Mouse (Mus musculus) hindbrain, embryonic 14.5 days (tissue): ENCODE results near the gene Mroh9. TPM values are rescaled to one million over a fixed set of nuclear protein-coding genes. Genes with fewer than 3 reads are reported as not detected.

Experiments used
- ATAC-seq: fragments of 200-750 bp; cut with Nextera tagmentation; 2 replicates; pipeline ENCODE4 v1.8.0; 2017; ENCODE audit warnings: moderate number of reproducible peaks, mild to moderate bottlenecking, moderate TSS enrichment, moderate library complexity; ENCODE audit not compliant: low FRiP score
- DNase-seq: peaks from one replicate; pipeline ENCODE4 v3.0.0-alpha.2; 2015; ENCODE audit warnings: low spot score
- H3K27ac ChIP-seq: fragments of 300-500 bp; sonication (generic); 2 replicates; pipeline ENCODE4 v1.5.1; 2014; ENCODE audit warnings: mild to moderate bottlenecking, moderate library complexity
- H3K27me3 ChIP-seq: fragments of 300-500 bp; sonication (generic); 2 replicates; pipeline ENCODE4 v1.6.1; 2014; ENCODE audit warnings: mild to moderate bottlenecking, low read length, mixed read lengths; ENCODE audit not compliant: control insufficient read depth, insufficient read depth
- H3K36me3 ChIP-seq: fragments of 300-500 bp; sonication (generic); replicated peaks from 2 replicates; pipeline ENCODE4 v1.6.1; 2014; ENCODE audit not compliant: control insufficient read depth, insufficient read depth
- H3K4me1 ChIP-seq: fragments of 300-500 bp; sonication (generic); replicated peaks from 2 replicates; pipeline ENCODE4 v1.6.1; 2014; ENCODE audit warnings: antibody characterized with exemption, low read length, mixed read lengths; ENCODE audit not compliant: control insufficient read depth, insufficient read depth
- H3K4me2 ChIP-seq: fragments of 300-500 bp; sonication (generic); replicated peaks from 2 replicates; pipeline ENCODE4 v1.6.1; 2014; ENCODE audit warnings: mild to moderate bottlenecking, moderate library complexity
- H3K4me3 ChIP-seq: fragments of 300-500 bp; sonication (generic); replicated peaks from 2 replicates; pipeline ENCODE4 v1.5.1; 2014; ENCODE audit warnings: mild to moderate bottlenecking, low read length
- H3K9ac ChIP-seq: fragments of 300-500 bp; sonication (generic); 2 replicates; pipeline ENCODE4 v1.6.1; 2014
- H3K9me3 ChIP-seq: fragments of 300-500 bp; sonication (generic); 2 replicates; pipeline ENCODE4 v1.6.1; 2016; ENCODE audit warnings: low read length; ENCODE audit not compliant: control insufficient read depth
- WGBS: fragments of 180-500 bp; shearing (Covaris S2); extraction: QIAGEN DNeasy Blood & Tissue Kit; methylation state at CpG from one replicate; pipeline ENCODE4 v1.1.7; 2014; 5-methylcytosine and 5-hydroxymethylcytosine counted together
- polyA plus RNA-seq: library from polyadenylated mRNA; unstranded; fragments of >200 nt; fragmentation: Nextera tagmentation; extraction: Ambion mirVana; gene quantifications from 2 replicates; pipeline ENCODE4 v1.2.1, GENCODE M21; 2014

Gene Mroh9
- polyA plus RNA-seq, 1 experiment from 2014 or later, result not detected

- no peak for ATAC-seq
- Histone ChIP-seq H3K4me3 (no peak overlapping the region), H3K27ac (no peak overlapping the region), H3K9ac (no peak overlapping the region), H3K9me3 (no peaks in the 10 kb centered on the region), H3K27me3 (no peaks in the 10 kb centered on the region), H3K4me2 (no peak overlapping the region), H3K4me1 (no peaks in the 10 kb centered on the region), H3K36me3 (no peaks in the 10 kb centered on the region)
- DNase-seq, result no peak
- WGBS, result 95% methylated on average over 3 of the region's 3 CpGs
Measured at GRCm38 (mm10) chr1:162987546-162987945, 97.9 kb downstream of the Mroh9 start.

GRCm38 (mm10) chr1:162986777-162987176 is 98.7 kb downstream of the Mroh9 start:
- Histone ChIP-seq H3K27me3 (no peaks in the 10 kb centered on the region), H3K9ac (no peak overlapping the region), H3K4me3 (no peak overlapping the region), H3K9me3 (no peaks in the 10 kb centered on the region), H3K4me1 (no peaks in the 10 kb centered on the region), H3K36me3 (no peaks in the 10 kb centered on the region), H3K27ac (no peak overlapping the region), H3K4me2 (no peak overlapping the region)
- no peak for ATAC-seq
- 88% methylated on average over 1 of the region's 1 CpGs for WGBS
- no peak for DNase-seq

DNA sequence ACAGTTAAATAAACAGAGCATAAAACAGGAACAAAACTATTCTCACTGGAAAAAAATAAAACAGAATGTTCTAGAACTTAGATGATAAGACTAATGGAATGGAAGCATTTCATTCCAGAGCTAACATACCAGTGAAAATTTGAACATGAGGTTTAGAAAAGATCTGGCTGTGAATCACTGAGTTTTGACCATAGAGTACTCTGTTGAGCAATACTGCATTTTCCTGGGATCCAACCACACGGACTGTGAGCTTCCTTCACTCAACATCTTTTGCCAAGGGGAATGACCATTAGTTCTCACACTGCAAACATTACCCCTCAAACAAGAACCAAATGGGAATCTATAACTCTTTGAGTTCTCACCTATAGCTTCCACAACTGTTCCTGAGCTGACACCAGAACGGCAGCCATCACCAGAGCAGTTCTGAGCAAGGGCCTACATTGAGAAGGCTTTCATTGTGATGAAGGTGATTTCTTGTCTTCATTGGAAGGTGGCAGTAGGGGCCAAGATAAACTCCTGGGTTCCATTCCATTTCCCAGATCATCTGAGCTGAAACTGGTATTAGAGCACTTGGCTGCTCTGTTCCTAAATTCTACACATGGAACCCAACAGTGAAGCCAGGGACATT is 99.2 kb downstream of the Mroh9 start:
- Histone ChIP-seq H3K4me1 (no peaks in the 10 kb centered on the region), H3K27ac (no peak overlapping the region), H3K4me3 (no peak overlapping the region), H3K4me2 (no peak overlapping the region), H3K27me3 (no peaks in the 10 kb centered on the region), H3K9me3 (no peaks in the 10 kb centered on the region), H3K9ac (no peak overlapping the region), H3K36me3 (no peaks in the 10 kb centered on the region)
- DNase-seq (no peak), ATAC-seq (no peak)
- 96% methylated on average over 2 of the region's 2 CpGs for WGBS

- Histone ChIP-seq H3K9ac (no peak within 1 kb of the TSS), H3K9me3 (no peaks in the 10 kb centered on the region), H3K4me2 (no peak within 1 kb of the TSS), H3K4me3 (no peak within 1 kb of the TSS), H3K36me3 (no peaks in the 10 kb centered on the region), H3K27ac (no peak within 1 kb of the TSS), H3K27me3 (no peaks in the 10 kb centered on the region), H3K4me1 (no peaks in the 10 kb centered on the region)
- WGBS, result 94% methylated on average over 1 of the region's 1 CpGs
- DNase-seq, result no peak
- no peak for ATAC-seq
Measured at GRCm38 (mm10) chr1:162984428-162984827, 101.0 kb downstream of the Mroh9 start, which contains the start of gene Fmo3. Fmo3 (minus strand) TSS chr1:162984528.

Other genes starting within 250 kb of the Mroh9 start
- 35.6 and 36.6 TPM in 2 replicates for gene Fmo1, start 219.1 kb downstream of the Mroh9 start, polyA plus RNA-seq
- 0.12 and 0.26 TPM in 2 replicates for gene Fmo2, start 186.9 kb downstream of the Mroh9 start, polyA plus RNA-seq
- gene Fmo6, start 148.2 kb downstream of the Mroh9 start, polyA plus RNA-seq, result not detected in 2 replicates
- gene Fmo3, start 101.1 kb downstream of the Mroh9 start, polyA plus RNA-seq, result not detected in 2 replicates
- 4.6 and 5.3 TPM in 2 replicates for gene Prrx1, start 228.0 kb upstream of the Mroh9 start, polyA plus RNA-seq